Mouse (Mus musculus) heart, embryonic 12.5 days (tissue): ENCODE measurements around the gene Tmem131. TPM values are rescaled to one million over a fixed set of nuclear protein-coding genes. Genes with fewer than 3 reads are reported as not detected.

Experiments used
- ATAC-seq: fragments of 200-750 bp; cut with Nextera tagmentation; 2 replicates; pipeline ENCODE4 v1.8.0; 2017; ENCODE audit warnings: moderate TSS enrichment, moderate library complexity; ENCODE audit not compliant: insufficient number of reproducible peaks, low FRiP score
- H3K27ac ChIP-seq: fragments of 300-500 bp; sonication (generic); 2 replicates; pipeline ENCODE4 v1.5.1; 2016; ENCODE audit warnings: mild to moderate bottlenecking, moderate library complexity; ENCODE audit not compliant: poor library complexity, severe bottlenecking
- H3K27me3 ChIP-seq: fragments of 300-500 bp; sonication (generic); replicated peaks from 2 replicates; pipeline ENCODE4 v1.6.1; 2016; ENCODE audit warnings: mild to moderate bottlenecking, moderate library complexity
- H3K36me3 ChIP-seq: fragments of 300-500 bp; sonication (generic); 2 replicates; pipeline ENCODE4 v1.6.1; 2016; ENCODE audit warnings: mild to moderate bottlenecking, moderate library complexity
- H3K4me1 ChIP-seq: fragments of 300-500 bp; sonication (generic); replicated peaks from 2 replicates; pipeline ENCODE4 v1.6.1; 2016; ENCODE audit warnings: mild to moderate bottlenecking
- H3K4me2 ChIP-seq: fragments of 300-500 bp; sonication (generic); 2 replicates; pipeline ENCODE4 v1.6.1; 2016; ENCODE audit warnings: mild to moderate bottlenecking, moderate library complexity
- H3K4me3 ChIP-seq: fragments of 300-500 bp; sonication (generic); 2 replicates; pipeline ENCODE4 v1.5.1; 2016; ENCODE audit warnings: mild to moderate bottlenecking
- H3K9ac ChIP-seq: fragments of 300-500 bp; sonication (generic); 2 replicates; pipeline ENCODE4 v1.6.1; 2016; ENCODE audit warnings: mild to moderate bottlenecking, moderate library complexity
- H3K9me3 ChIP-seq: fragments of 300-500 bp; sonication (generic); replicated peaks from 2 replicates; pipeline ENCODE4 v1.6.1; 2016; ENCODE audit warnings: mild to moderate bottlenecking, moderate library complexity
- WGBS: fragments of 180-500 bp; shearing (Covaris S2); methylation state at CpG from one replicate; pipeline ENCODE4 v1.1.7; 2016; 5-methylcytosine and 5-hydroxymethylcytosine counted together
- polyA plus RNA-seq: library from polyadenylated mRNA; unstranded; fragments of >200 nt; fragmentation: Nextera tagmentation; extraction: Ambion mirVana; gene quantifications from 2 replicates; pipeline ENCODE4 v1.2.1, GENCODE M21; 2016

Tmem131 gene
- polyA plus RNA-seq, 1 experiment from 2014 or later: 12.4 TPM

DNA sequence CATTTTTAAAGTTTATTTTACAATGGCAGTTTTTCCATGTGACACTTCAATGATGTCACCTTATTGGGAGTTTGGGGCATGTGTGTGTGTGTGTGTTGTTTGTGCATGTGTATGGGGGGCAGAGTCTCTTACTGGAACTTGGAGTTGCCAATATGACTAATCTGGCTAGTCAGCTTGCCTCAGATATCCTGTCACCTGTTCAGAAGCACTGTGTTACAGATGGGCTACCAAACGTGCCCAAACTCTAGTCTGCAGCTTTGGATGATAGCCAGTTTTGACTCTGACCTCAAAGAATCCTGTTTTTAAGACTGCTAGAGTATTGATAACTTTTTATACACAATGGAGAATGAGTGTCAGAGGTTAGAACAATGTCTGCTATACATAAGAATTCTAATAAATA lies 64.3 kb downstream of the Tmem131 start:
- no peak for ATAC-seq
- WGBS: 53% methylated on average over 1 of the region's 1 CpGs
- H3K4me2 ChIP-seq: no peak overlapping the region
- H3K4me1 ChIP-seq: peaks cover 25% of the 10 kb centered on the region
- no peaks in the 10 kb centered on the region for H3K27me3 ChIP-seq
- 0 out of 2 replicates have a peak, but pooled peaks cover 12% of the 10 kb centered on the region for H3K36me3 ChIP-seq
- no peak overlapping the region for H3K4me3 ChIP-seq
- no peaks in the 10 kb centered on the region for H3K9me3 ChIP-seq
- H3K9ac ChIP-seq: no peak overlapping the region
- no peak overlapping the region for H3K27ac ChIP-seq

DNA sequence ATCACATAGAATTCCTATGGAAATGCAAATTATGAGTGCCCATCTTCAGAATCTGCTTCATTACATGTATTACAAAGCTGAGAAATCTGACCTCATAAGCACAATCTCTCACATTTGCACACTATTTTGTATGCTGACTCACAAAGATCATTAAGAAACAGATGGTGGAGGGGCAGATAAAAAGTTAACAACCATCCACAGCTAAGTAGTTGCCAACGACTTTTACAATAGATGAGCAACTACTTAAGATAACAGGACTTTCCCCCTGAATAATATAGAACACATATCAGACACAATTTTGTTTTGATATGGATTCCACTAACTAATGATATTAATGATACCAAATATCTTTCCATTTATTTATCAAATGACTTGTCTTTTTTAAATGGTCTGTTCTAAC lies 66.3 kb downstream of the Tmem131 start:
- H3K27me3 ChIP-seq: no peaks in the 10 kb centered on the region
- H3K36me3 ChIP-seq: peaks cover 14% of the 10 kb centered on the region; the same call in 1 of the 2 replicates
- H3K4me3 ChIP-seq: no peak overlapping the region
- peaks cover 16% of the 10 kb centered on the region; the same call in 1 of the 2 replicates for H3K4me1 ChIP-seq
- H3K27ac ChIP-seq: no peak overlapping the region
- WGBS: 50% methylated on average over 1 of the region's 1 CpGs
- no peak overlapping the region for H3K4me2 ChIP-seq
- H3K9me3 ChIP-seq: no peaks in the 10 kb centered on the region
- no peak overlapping the region for H3K9ac ChIP-seq
- ATAC-seq: no peak

DNA sequence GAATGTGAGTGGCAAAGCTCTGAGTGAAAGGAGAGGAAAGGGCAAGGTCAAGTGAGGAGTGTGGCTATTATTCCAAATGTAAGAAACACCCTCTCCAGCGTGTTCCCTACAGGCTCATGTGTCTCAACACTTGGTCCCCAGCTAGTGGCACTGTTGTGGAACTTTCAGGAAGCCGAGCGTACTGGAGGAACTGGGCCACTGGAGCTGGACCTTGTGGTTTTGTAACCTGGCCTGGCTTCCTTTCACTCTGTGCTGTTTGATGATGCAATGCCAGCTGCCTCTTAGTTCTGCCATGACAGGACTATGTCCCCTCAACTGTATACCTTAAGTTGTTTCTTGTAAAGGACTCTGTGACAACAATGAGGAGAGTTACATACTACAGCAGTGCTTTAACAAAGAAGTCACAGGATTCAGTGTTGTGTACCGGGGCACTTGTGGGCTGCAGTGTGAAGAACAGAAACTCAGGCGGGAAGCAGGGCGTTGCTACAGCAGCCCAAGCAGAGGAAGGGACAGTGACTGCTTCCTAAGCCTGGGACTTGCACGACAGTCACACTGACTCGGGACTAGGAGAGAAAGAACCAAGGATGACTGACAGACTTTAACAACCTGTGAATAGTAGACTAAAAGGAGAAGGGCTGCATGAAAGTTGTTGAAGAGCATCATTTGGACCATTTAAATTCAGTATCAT lies 68.4 kb downstream of the Tmem131 start:
- Histone ChIP-seq H3K4me1 (peaks cover 28% of the 10 kb centered on the region), H3K4me3 (no peak overlapping the region), H3K27me3 (no peaks in the 10 kb centered on the region), H3K9ac (no peak overlapping the region), H3K9me3 (no peaks in the 10 kb centered on the region), H3K27ac (no peak overlapping the region), H3K36me3 (peaks cover 8% of the 10 kb centered on the region; the same call in 1 of the 2 replicates), H3K4me2 (no peak overlapping the region)
- ATAC-seq: no peak
- 75% methylated on average over 8 of the region's 8 CpGs for WGBS

DNA sequence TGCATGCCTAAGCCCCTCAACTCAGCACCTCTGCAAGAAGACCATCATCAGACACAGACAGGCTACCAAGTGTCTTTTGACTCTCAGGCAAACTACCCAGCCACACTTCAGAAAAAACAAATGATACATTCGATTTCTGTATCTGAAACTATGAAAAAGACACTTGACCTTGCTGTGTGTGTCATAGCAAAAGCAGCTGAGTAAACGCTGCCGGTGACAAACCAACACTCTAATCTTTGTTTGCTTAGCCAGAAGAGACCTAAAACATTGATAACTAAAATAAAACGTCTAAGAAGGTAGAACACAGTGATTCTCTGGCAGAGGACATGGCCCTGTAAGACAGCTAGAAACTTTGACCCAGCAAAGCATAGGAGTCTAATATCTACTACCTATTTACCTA lies 72.2 kb downstream of the Tmem131 start:
- WGBS: 43% methylated on average over 4 of the region's 4 CpGs
- H3K4me2 ChIP-seq: no peak overlapping the region
- H3K9me3 ChIP-seq: no peaks in the 10 kb centered on the region
- no peak overlapping the region for H3K4me3 ChIP-seq
- no peak overlapping the region for H3K27ac ChIP-seq
- no peak for ATAC-seq
- peaks cover 9% of the 10 kb centered on the region; the same call in 1 of the 2 replicates for H3K36me3 ChIP-seq
- H3K27me3 ChIP-seq: no peaks in the 10 kb centered on the region
- no peak overlapping the region for H3K9ac ChIP-seq
- peaks cover 23% of the 10 kb centered on the region for H3K4me1 ChIP-seq

DNA sequence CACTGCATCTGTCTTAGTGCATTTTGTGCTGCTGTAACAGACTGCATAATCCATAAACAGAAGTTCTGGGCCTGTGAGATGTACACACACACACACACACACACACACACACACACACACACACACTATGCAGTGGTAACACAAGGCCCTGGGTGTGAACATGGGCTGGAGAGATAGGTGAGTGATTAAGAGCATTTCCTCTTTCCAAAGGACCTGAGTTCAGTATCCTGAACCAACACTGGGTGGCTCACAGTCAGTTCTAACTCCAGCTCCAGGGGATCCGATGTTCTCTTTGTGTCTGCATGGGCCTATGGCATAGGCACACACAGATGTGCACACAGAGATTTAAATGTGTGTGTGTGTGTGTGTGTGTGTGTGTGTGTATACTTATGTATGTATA lies 72.9 kb downstream of the Tmem131 start:
- Histone ChIP-seq H3K27ac (no peak overlapping the region), H3K4me3 (no peak overlapping the region), H3K4me1 (peaks cover 23% of the 10 kb centered on the region), H3K9me3 (no peaks in the 10 kb centered on the region), H3K9ac (no peak overlapping the region), H3K36me3 (peaks cover 9% of the 10 kb centered on the region; the same call in 1 of the 2 replicates), H3K4me2 (no peak overlapping the region), H3K27me3 (no peaks in the 10 kb centered on the region)
- ATAC-seq: no peak
- WGBS: 57% methylated on average over 1 of the region's 1 CpGs

DNA sequence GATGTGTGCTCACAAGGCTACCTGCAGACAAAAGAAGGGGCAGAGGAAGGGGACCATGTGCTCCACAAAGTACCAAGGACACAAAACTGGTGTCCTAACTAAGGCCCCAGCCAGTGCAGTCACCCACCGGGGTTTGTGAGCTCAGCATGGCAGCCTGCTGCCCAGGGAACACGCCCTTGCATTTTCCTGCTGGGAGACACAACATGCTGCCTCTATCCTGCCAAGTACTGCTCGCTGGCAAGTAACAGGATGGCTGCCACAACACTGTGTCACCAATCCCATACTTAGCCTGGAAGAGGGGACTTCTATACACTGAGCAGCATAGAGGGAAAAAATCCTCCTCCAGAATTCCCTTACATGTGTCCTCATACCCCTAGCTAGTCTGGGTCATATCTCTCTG lies 78.7 kb downstream of the Tmem131 start:
- H3K4me2 ChIP-seq: no peak overlapping the region
- ATAC-seq: no peak
- H3K36me3 ChIP-seq: peaks cover 5% of the 10 kb centered on the region; the same call in 1 of the 2 replicates
- no peak overlapping the region for H3K4me3 ChIP-seq
- H3K4me1 ChIP-seq: peaks cover 36% of the 10 kb centered on the region
- H3K9ac ChIP-seq: no peak overlapping the region
- no peak overlapping the region for H3K27ac ChIP-seq
- H3K27me3 ChIP-seq: no peaks in the 10 kb centered on the region
- no peaks in the 10 kb centered on the region for H3K9me3 ChIP-seq
- WGBS: 57% methylated on average over 3 of the region's 3 CpGs

DNA sequence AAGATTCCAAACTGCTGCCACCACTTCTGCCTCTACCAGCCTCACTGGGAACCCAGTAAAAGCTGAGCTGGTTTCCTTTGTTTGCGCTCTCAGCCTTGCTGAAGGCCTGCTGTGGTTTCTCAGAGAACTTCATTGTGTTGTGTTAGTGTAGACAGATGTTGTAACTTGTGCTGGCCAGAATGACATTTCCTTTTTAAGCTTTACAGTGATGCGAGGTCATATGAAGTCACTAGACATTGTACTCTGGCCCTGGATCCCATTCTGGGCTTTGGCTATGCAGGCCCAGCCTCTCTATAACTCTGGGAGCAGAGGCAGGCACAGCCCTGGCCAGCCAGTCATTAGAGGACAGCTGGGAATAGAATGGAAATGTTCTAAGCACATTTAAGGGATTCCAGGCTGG lies 81.7 kb downstream of the Tmem131 start:
- no peak overlapping the region for H3K4me3 ChIP-seq
- H3K27ac ChIP-seq: peak overlapping the region; percentile 82
- H3K9me3 ChIP-seq: no peaks in the 10 kb centered on the region
- no peaks in the 10 kb centered on the region for H3K27me3 ChIP-seq
- no peak; the same call in 1 of the 2 replicates for ATAC-seq
- peaks cover 44% of the 10 kb centered on the region for H3K4me1 ChIP-seq
- H3K4me2 ChIP-seq: no peak overlapping the region
- H3K36me3 ChIP-seq: no peaks in the 10 kb centered on the region
- H3K9ac ChIP-seq: 0 out of 2 replicates have a peak overlapping the region, but pooled peaks have one; percentile 7
- WGBS: 51% methylated on average over 2 of the region's 2 CpGs

DNA sequence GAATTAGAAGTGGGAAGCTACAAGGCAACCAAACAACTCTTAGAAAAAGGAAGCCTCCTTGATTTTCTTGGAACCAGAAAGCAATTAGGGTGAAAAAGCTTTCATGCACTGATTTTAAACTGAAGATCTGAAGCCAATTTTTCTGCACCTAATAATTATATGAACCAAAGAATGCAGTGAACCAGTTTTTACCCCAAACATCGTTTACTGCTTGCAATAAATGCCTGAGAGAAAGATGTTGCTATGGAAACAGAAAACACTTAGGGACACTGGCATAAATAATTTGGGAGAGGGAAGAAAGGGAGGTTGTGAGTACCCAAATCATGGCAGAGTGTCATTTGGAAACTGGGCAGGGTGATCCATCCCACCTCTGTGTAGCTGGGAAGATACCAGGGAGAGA lies 82.6 kb downstream of the Tmem131 start:
- H3K4me2 ChIP-seq: no peak overlapping the region
- WGBS: 56% methylated on average over 1 of the region's 1 CpGs
- no peak for ATAC-seq
- H3K27ac ChIP-seq: peak overlapping the region; percentile 82
- peaks cover 44% of the 10 kb centered on the region for H3K4me1 ChIP-seq
- no peak overlapping the region for H3K4me3 ChIP-seq
- H3K36me3 ChIP-seq: no peaks in the 10 kb centered on the region
- no peaks in the 10 kb centered on the region for H3K27me3 ChIP-seq
- no peaks in the 10 kb centered on the region for H3K9me3 ChIP-seq
- no peak overlapping the region for H3K9ac ChIP-seq

DNA sequence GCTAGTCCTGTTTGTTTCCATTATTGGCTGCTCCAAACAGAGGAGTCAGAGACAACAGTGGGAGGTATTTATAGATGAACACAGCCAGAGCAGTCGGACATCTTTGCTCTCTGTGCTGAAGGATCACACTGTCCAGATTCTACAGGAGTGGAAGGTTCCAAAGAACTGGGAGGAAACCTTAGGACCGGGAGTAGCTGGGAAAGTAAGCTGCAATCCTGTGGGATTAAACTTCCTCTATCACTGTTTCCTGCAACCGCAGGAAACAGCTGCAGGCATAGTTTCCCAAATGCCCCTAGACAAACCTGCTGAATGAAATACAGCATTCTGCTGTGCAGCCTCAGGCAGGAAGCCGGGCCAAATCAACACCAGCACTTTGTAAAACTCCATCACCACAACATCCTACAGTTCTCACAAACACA lies 83.0 kb downstream of the Tmem131 start:
- ATAC-seq: peak; percentile 51; the same call in 1 of the 2 replicates
- Histone ChIP-seq H3K36me3 (peaks cover 1% of the 10 kb centered on the region; the same call in 1 of the 2 replicates), H3K4me1 (peaks cover 44% of the 10 kb centered on the region), H3K4me2 (no peak overlapping the region), H3K4me3 (no peak overlapping the region), H3K9me3 (no peaks in the 10 kb centered on the region), H3K27me3 (no peaks in the 10 kb centered on the region), H3K27ac (peak overlapping the region; percentile 82), H3K9ac (no peak overlapping the region)
- 35% methylated on average over 4 of the region's 4 CpGs for WGBS

DNA sequence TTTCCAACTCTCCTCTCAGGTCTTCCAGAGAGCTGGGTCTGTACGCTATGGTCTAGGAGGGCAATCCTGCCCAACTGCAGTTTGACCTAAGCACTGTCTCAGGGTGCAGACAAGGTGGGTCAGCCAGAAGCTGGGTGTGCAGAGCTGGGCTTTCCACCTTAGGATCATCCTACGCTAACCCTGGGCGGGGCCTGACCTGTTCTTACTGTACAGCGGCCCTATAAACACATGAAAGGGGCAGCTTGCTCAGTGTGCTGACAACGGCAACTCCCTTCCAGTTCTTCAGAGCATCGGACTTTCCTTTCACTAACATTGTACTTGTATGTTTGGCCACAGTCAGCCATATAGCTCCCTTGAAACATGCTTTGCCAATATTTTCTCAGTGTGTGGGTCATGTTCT lies 86.4 kb downstream of the Tmem131 start:
- no peak overlapping the region for H3K9ac ChIP-seq
- H3K4me1 ChIP-seq: peaks cover 38% of the 10 kb centered on the region
- no peaks in the 10 kb centered on the region for H3K9me3 ChIP-seq
- H3K36me3 ChIP-seq: peaks cover 12% of the 10 kb centered on the region
- 90% methylated on average over 6 of the region's 6 CpGs for WGBS
- H3K4me2 ChIP-seq: no peak overlapping the region
- H3K27me3 ChIP-seq: no peaks in the 10 kb centered on the region
- H3K27ac ChIP-seq: no peak overlapping the region
- no peak overlapping the region for H3K4me3 ChIP-seq
- no peak for ATAC-seq

DNA sequence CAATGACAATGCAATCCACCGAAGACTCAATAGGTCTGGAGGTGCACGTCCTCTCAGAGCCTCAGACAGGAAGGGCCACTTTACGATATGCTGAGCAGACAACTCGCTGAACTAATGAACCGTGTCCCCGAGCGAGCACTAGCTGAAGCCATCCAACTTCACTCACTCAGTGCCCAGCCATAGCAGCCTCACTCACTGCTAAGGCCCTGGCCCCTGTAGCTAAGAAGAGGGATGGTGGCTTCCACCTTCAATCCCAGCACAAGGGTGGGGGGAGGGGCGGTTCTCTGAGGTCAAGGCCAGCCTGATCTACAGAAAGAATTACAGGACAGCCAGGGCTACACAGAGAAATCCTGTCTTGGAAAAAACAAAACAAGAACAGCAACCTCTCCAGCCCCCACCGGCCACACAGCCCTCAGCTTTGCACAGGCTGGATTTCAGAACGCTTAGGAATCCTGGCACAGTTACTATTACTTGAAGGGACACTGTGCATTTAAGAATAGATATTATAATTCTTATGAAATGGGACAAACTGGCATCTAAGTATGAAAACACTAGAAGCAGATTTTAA lies 89.2 kb downstream of the Tmem131 start:
- no peaks in the 10 kb centered on the region for H3K27me3 ChIP-seq
- H3K9ac ChIP-seq: no peak overlapping the region
- peaks cover 12% of the 10 kb centered on the region for H3K4me1 ChIP-seq
- ATAC-seq: no peak
- no peak overlapping the region for H3K27ac ChIP-seq
- no peak overlapping the region for H3K4me2 ChIP-seq
- no peak overlapping the region for H3K4me3 ChIP-seq
- H3K9me3 ChIP-seq: no peaks in the 10 kb centered on the region
- peaks cover 12% of the 10 kb centered on the region for H3K36me3 ChIP-seq
- WGBS: 81% methylated on average over 10 of the region's 10 CpGs
